Mouse (Mus musculus): ENCODE measurements around the gene Lif. TPM values are rescaled to one million over a fixed set of nuclear protein-coding genes. Genes with fewer than 3 reads are reported as not detected.

Lif gene
- total RNA-seq, 2 experiments from 2014 or later = 0.07 to 0.86 TPM

DNA sequence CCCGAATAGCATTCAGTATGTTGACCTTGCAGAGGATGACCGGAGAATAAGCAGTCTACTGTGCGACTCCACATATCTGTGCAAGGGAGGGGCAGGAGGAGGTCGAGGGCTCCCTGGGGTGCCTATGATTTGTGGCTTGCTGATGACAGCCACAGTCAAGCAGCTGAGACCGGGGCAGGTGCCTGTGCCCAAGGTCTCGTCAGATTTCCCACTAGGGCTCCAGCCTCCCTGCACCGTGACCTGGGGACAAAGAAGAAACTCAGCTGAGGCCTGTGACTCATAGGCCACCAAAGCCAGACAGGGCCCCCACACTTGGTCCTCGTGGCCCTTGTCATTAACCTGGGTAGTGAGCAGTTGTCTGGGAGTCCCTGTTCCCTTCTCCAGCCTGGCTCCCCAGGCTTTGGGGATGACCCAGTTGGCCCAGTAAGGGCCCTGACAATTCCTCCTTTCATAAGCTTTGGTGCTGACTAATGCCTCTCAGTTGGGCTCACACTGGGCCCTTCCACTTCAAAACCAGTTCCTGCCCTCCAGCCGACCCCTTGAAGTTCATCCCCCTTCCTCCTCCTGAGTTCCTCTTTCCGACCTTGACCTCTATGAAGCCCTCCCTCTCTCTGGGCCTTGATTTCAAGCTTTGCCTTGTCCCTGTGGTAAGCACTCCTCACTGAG is 39.4 kb downstream of the Lif start:
- DNase-seq (ENCODE audit: low spot score in 2 of 2) = no peak

DNA sequence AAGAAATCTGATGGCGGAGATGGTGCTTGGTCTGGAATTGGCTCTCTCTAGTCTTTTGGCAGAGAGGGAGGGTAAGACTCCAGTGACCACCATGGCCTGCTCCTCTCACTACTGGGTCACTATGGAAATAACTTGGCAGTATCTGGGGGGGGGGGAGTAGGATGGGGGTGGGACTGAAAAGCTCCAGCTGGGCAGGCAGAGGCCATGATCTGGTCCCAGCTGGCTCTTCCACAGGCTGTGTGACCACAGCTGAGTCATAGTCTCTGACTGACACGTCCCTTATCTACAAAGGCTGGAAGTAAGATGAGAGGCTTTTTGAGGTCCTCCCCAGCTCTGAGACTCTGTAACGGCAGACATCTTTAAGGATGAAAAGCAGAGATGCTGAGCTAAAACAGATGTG is 40.4 kb downstream of the Lif start:
- no peak for DNase-seq (ENCODE audit: low spot score in 2 of 2)

DNA sequence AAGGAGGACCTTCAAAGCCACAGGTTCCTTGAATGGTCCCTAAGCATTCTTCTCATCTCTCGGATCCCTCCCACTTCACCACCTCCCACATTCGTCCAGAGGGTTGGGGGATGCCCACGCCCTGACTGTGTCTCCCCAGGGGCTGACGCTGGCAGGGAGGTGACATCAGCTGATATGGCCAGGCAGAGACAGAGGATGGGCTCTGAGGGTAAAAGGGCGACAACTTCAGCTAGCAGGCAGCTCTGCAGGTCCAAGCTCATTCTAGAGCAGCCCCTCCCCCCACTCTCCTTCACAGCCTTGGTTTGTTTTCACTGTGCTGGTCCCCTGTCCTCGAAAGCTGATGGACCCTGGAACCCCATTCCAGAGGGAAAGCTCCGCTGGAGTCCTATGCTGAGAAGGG is 41.3 kb downstream of the Lif start:
- DNase-seq (ENCODE audit: low spot score in 2 of 2) = no peak

DNA sequence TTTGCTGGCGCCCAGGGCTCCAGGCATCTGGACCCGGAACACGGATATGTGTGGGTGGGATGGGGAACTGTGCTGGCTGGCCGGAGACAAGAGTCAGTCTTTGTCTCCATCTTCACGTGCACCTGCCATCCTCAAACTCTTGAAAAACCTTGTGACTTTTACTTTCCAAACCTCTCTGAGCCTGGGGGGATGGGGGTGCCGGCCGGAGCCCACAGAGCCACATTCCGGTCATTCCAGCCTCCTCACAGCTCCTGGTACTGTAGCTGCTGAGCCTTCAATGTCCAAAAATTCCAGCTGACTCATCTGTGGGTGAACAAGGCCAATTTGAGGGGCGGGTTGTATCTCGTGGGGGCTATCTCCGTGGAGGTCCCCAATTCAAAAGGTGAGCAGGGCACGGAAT is 41.8 kb downstream of the Lif start:
- no peak for DNase-seq (ENCODE audit: low spot score in 2 of 2)

DNA sequence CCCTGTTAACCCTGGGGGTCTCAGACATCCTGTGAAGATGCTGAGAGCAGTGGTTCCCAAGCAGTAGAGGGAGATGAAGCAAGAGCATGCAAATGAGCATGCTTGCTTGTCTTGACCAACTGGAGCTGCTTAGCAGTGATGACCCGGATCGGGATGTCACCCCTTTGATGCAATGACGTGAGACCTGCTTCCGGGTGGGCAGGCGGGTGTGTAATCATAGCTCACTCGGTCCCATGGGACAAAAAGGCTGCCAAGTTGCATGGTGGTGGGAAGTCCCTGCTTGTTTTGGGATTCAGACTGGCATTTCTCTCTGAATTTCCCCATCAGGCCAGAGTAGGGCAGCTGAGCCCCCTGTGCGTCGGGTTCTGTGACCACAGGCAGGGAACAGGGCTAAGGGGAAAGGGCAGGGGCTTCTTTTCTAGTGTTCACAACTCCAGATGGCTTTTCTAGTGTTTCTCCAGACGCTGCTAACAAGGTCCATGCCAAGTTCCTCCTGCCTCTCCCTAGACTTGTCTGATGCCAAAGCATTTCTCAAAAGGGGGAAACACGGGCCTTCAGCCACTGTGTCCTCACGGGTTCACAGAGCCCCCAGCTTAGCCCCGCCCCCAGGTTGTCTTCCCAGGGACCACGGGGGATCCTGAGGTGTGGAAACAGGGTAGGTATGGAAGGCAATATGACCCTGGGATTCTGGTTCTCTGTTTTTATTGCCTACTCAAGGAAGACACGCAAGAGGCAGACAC is 42.5 kb downstream of the Lif start:
- no peak for DNase-seq (ENCODE audit: low spot score in 2 of 2)

DNA sequence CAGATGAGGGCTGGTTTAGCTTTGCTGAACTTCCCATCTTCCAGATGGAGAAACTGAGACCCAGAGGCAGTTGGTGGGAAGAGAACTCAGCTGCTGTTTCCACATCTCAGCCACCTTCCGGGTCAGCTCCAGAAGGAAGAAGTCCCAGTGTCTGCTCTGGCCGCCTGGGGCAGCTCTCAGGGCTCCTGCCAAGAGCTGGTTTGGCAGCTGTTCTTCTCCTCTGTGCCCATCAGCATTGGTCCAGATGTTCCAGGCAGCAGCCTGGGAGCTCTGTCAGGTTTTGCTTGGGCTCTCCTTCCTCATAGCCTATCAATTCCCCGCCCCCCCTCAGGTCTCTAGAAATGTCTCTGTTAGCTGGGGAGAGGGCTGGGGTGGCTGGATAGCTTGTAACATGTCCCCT is 43.3 kb downstream of the Lif start:
- no peak for DNase-seq (ENCODE audit: low spot score in 2 of 2)

DNA sequence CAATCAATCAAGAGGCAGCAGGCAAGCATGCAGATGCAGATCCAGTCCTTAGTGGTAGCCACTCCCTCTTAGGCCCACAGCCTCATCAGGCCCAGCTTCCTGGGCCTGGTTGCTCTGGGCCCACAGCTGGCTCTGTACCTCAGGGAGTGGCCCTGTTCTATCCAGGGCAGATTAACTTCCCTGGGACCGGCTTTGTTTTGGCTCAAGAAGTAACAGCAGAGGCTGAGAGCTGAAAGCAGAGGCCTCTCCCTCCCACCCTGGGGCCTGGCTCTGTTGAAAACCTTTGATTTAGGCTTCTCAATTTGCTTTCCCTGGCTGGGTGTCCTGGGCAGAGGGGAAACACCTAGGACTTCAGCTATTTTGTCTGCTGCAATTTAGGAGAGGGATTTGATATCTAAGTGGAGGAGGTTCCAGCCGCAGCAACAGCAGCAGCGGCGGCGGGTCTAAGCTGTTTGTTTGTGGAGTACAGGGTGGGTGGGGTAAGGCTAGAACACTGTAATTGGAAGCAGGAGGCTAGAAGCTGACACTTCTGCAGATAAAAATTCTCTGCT is 45.1 kb downstream of the Lif start:
- DNase-seq (ENCODE audit: low spot score in 2 of 2) = no peak

DNA sequence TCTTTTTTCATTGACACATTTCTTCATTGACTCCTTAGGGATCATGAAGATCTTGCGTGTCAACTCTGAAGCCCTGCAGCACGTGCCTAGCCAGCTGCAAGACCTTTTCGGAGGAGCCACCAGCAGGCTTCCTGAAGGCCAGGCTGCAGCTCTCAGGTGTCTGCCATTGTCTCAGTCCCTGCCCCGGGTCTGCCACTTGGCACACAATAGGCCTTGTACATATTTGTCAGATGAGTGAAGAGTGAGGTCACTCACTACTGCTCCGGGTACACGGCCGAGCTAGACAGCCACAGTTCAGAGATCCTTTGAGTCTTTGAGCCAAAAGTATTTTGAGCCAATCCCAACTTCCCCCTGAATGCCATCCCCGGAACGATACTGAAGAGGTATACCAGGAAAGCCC is 45.7 kb downstream of the Lif start:
- DNase-seq (ENCODE audit: low spot score in 2 of 2) = peak in 1 of 2 experiments; percentile 18

DNA sequence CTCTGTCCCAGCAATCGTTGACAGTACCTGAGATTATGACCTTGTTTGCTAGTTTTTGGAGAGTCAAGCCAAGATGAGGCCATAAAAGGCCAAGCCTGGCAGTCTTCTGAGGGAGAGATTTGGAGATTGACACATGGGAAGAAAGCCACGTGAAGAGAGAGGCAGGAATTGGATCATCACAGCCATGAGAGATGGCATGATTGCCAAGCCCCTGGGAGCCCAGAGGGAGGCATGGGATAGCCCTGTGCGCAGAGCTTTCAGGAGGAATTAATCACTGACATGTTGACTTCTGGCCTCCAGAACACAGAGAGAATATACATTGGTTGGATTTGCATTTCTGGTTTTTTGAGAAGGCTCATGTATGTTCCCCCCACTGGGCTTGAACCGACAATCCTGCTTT is 46.8 kb downstream of the Lif start:
- no peak for DNase-seq (ENCODE audit: low spot score in 2 of 2)

DNA sequence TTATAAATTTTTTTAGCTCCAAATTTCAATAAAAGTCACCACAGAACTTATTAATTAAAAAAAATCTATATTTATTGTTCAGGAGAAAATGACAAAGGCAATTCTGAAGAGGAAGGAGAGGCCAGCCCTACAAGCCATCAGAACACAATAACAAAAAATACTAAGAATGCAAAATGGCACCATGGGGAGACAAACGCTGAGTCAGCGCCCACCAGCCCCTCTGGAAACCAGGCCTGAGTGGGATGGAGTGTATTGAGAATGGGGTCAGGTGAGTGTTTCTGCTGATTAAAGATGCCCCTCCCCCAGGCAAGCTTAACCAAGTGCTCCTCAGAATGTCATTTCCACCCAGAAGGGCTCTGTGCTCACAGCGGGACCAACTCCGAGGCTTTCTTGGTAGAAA is 47.7 kb downstream of the Lif start:
- no peak for DNase-seq (ENCODE audit: low spot score in 2 of 2)

DNA sequence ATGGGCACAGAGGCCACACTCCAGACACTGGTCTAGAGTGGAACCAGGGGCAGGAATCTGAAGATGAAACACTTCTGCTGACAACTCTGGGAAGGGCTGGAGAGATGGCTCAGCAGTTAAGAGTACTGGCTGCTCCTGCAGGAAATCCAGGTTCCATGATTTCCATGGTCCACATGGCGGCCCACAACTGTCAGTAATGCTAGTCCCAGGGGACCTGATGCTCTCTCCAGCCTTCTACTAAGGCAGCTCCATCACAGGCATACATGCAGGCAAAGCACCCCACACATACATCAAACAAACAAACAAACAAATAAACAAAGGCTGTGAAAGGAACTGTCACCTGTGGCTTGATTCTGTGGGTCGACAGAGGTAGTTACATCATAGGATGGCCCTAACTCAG is 48.7 kb downstream of the Lif start:
- DNase-seq (ENCODE audit: low spot score in 2 of 2) = no peak

DNA sequence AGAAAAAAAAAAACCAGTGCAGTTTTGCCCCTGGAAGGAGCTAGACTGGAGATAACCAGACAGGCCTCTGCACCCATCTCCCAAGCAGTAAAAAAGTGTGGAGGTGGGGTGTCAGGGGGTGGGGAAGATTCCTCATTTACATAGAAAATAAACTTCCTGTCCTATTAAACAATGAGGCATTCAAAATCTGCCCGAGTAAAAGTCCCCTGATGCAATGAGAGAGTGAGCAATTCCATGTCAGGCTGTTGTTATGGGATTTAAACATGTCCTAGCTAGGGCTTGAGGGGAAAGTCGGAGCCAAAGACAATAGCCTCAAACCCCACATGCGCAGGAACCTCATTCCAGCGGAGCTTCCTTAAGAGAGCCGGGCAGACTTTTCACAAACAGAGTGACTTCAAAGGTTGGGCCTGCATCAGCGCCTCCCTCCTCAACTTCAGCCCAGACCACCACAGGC is 50.7 kb downstream of the Lif start:
- DNase-seq (ENCODE audit: low spot score in 2 of 2) = no peak

DNA sequence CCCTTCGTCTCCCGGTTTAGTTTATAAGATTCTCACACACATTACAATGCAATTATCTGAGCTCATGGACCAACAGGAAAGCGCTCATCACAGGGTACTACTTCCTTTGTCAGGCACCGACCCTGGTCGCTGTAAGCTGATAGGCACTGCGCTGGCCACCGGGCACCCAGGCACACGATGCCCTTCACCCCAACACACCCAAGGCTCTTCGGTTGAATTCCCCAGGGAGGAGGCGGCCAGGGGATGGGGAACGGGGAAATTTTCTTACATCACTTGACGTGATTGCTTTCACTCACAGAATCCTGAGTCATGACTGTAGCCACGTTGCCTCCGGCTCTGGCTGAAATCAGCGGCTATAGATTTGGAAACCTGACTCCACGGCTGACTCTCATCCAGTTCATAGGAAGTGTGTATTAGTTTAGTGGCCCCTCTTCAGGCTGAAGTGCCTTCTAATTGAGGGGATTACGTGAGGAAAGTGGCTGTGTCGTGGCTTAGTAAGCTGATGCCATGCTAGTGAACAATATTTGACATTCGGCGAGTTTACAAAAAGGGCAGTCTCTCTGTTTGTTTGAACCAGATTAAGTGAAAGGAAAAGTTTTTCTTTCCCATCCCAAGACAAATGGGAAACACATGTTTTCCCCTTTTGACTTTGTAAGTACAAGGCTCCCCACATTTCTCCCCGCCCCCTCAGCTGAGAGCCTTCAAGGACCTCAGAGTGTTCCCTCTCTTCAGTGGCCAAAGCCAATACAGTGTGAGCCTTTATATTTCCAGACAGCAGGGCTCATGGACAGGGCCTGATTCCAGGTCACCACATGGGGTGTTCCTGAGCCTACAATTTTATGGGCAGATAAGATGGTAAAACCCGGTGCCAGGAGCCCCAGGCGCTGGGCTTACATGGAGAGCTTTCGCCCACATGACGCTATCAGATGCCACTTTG is 51.4 kb downstream of the Lif start:
- DNase-seq (ENCODE audit: low spot score in 2 of 2) = peak in 1 of 2 experiments; percentile 22

DNA sequence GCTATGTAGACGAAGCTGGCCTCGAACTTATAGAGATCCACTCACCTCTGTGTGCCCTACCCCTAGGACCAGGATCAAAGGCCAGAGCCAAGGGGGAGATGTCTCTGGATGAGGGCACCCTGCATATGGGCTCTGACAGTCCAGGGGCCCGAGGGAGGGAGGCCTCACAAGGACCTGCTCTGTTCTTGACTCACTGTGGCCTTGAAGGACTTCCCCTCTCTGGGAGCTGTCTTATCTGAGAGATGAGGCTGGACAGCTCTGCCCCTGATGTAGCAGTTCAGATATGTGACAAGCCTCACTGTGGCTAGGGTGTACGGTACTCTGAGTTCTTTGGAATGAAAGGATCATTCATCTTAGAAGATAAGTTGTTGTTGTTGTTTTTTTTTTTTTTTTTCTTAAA is 52.3 kb downstream of the Lif start:
- DNase-seq (ENCODE audit: low spot score in 2 of 2) = peak in 1 of 2 experiments; percentile 17

DNA sequence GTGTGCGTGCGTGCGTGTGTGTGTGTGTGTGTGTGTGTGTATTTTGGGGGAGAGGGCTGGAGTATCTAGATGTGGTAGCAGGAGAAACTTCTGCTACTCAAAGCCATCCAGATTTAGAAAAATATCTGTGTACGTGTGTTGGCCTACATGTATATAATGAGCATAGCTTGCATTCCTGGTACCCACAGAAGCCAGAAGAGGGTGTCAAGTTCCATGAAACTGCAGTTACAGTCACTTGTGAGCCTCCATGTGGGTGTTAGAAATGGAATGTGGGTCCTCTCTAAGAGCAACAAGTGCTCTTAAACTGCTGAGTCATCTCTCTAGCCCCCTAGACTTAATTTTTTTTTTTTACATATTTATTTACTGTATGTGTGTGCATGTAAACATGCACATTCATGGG is 53.0 kb downstream of the Lif start:
- DNase-seq (ENCODE audit: low spot score in 2 of 2) = no peak

DNA sequence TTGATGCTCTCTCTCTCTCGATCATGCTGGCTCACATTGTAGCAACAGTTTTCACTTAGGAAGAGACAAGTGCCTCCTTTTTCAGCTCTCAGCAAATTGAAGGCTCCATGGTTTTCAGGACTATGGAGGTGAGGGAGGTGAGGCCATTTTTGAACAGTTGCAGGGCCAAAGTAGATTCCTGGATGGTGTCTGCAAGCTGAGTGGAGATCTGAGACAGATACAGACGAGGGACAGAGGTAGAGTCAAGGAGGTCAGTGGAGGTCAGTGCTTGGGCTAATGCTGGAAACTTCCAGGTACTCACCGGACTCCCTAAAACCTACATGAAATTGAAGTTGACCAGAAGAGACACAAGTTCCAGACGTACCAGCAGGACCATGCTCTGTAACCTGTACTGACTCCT is 54.8 kb downstream of the Lif start:
- DNase-seq (ENCODE audit: low spot score in 2 of 2) = no peak

DNA sequence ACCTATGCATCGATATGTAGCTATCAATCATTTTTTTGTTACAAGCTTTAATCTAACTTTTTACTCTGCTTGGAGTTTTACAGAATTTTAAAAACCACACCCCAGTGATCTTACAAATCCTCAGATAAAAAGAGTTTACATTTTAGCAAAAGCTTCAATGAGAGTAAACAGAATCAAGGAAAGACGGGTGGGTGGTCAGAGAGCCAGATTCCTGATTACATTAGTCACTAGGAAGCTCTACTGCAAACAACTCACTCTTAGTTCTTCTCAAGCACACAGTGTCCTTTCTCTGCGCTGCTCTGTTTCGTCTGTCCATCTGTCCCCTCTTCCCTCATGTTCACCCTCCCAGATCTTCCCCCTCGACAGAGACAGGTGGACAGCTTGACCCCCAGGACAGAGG is 59.9 kb downstream of the Lif start:
- no peak for DNase-seq (ENCODE audit: low spot score in 2 of 2)

DNA sequence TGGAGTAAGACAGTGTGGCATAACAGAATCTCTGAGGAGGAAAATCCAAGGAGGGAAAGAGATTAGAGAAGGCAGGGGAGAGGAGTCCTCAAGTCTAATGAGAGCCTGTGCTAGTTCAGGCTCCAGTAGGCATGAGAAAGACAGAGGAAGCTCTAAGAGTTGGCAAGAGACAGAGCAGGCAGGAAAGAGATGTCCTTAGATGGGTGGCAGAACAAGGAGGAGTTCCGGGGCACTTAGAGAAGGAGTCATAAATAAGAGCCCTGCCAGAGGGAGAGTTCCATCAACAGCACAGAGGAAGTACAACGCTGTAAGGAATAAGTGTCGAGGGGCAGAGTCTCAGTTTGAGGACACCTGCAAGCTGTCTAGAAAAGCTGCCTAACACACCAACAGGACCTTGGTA is 60.7 kb downstream of the Lif start:
- no peak for DNase-seq (ENCODE audit: low spot score in 2 of 2)

DNA sequence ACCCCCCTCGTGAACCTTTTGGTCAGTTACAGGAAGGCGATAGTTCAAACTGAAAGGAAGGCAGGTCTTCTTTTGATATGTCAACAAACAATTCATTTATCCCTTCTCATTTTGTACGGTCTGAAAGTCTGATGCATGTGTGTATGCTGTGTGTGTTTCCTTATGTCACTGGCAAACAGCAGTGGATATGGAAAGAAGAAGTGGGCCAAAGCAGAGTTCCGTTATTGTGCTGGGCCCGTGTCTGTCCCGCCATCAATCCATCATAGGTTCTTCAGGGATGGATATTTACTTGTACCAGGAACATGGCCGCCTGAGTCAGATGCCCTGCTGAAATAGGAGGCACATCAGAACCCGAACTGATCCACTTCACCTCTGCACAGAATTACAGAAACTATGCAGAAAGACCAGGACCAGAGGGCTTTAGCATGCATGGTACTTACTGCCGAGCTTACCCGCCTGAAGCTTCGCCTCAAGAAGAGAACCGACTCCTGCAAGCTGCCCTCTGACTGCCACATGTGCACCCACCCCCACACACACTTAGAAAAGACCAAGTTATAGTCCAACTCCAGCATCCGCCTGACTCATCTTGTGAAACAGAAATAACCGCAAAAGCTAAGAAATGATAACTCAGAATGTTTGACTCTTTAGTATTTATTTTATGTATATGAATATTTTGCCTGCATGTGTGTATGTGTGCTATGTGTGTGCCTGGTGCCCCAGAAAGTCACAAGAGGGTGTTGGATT is 62.0 kb downstream of the Lif start:
- DNase-seq (ENCODE audit: low spot score in 2 of 2) = no peak

DNA sequence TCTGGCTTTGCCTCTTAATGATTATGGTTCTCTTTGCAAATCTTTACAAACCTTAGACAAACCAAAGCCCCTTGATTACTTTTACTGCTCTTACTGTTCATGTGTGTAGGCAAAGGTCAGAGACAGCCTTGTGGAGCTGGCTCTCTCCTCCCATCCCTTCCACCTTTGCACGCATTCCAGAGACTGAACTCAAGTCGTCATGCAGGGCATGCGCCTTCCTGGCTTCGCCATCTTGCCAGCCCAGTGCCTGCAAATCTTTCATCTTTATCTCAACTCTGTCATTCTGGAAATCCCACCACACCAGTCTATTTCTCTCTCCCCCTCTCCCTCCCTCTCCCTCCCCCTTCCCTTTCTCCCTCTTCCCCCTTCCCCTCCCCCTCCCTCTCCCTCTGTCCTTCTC is 63.5 kb downstream of the Lif start:
- DNase-seq (ENCODE audit: low spot score in 2 of 2) = no peak
